Mouse (Mus musculus) hindbrain, postnatal 0 days (tissue): ENCODE results near the gene Pheta2. TPM values are rescaled to one million over a fixed set of nuclear protein-coding genes. Genes with fewer than 3 reads are reported as not detected.
"Not testable (repeated sequence)": the region's sequence is repeated elsewhere in the genome, so short reads cannot be mapped to it uniquely, and the experiment has no call there.

ENCODE experiments used
- ATAC-seq: fragments of 200-750 bp; cut with Nextera tagmentation; 2 replicates; pipeline ENCODE4 v1.8.0; 2017; ENCODE audit warnings: mild to moderate bottlenecking, moderate TSS enrichment, moderate library complexity
- DNase-seq: peaks from one replicate; pipeline ENCODE4 v3.0.0-alpha.2; 2015; ENCODE audit warnings: low spot score
- H3K27ac ChIP-seq: fragments of 300-500 bp; sonication (generic); 2 replicates; pipeline ENCODE4 v1.5.1; 2014; ENCODE audit warnings: mild to moderate bottlenecking
- H3K27me3 ChIP-seq: fragments of 300-500 bp; sonication (generic); 2 replicates; pipeline ENCODE4 v1.6.1; 2014; ENCODE audit warnings: low read length, mixed read lengths; ENCODE audit not compliant: insufficient read depth
- H3K36me3 ChIP-seq: fragments of 300-500 bp; sonication (generic); 2 replicates; pipeline ENCODE4 v1.6.1; 2014; ENCODE audit warnings: low read length, mixed read lengths; ENCODE audit not compliant: insufficient read depth
- H3K4me1 ChIP-seq: fragments of 300-500 bp; sonication (generic); 2 replicates; pipeline ENCODE4 v1.6.1; 2014; ENCODE audit warnings: antibody characterized with exemption, low read length, mixed read lengths; ENCODE audit not compliant: insufficient read depth
- H3K4me2 ChIP-seq: fragments of 300-500 bp; sonication (generic); 2 replicates; pipeline ENCODE4 v1.6.1; 2014; ENCODE audit warnings: low read depth, mild to moderate bottlenecking, low read length, moderate library complexity, mixed read lengths
- H3K4me3 ChIP-seq: fragments of 300-500 bp; sonication (generic); 2 replicates; pipeline ENCODE4 v1.5.1; 2014; ENCODE audit warnings: low read length
- H3K9ac ChIP-seq: fragments of 300-500 bp; sonication (generic); replicated peaks from 2 replicates; pipeline ENCODE4 v1.6.1; 2014; ENCODE audit warnings: mild to moderate bottlenecking, low read length, moderate library complexity, mixed read lengths
- H3K9me3 ChIP-seq: fragments of 300-500 bp; sonication (generic); 2 replicates; pipeline ENCODE4 v1.6.1; 2016; ENCODE audit warnings: low read length, mixed read lengths
- CTCF ChIP-seq: IDR thresholded peaks from 2 replicates; pipeline ENCODE4 v1.5.1; 2016; ENCODE audit warnings: antibody characterized with exemption, control low read depth, low read depth
- WGBS: fragments of 180-500 bp; shearing (Covaris S2); extraction: QIAGEN DNeasy Blood & Tissue Kit; methylation state at CpG from one replicate; pipeline ENCODE4 v1.1.7; 2014; 5-methylcytosine and 5-hydroxymethylcytosine counted together
- microRNA-seq, 2 experiments: library from miRNA; unstranded; fragments of <30 nt; microRNA quantifications; one replicate each; pipeline ENCODE4; 2016
- polyA plus RNA-seq: library from polyadenylated mRNA; unstranded; fragments of >200 nt; fragmentation: Nextera tagmentation; extraction: Ambion mirVana; gene quantifications from 2 replicates; pipeline ENCODE4 v1.2.1, GENCODE M21; 2015
- total RNA-seq: library from RNA; depleted of rRNA; stranded (reverse); fragments of >200 nt; gene quantifications from 2 replicates; pipeline ENCODE4 v1.2.3, GENCODE M21; 2014; rRNA removed

The Pheta2 gene
- total and polyA plus RNA-seq, 2 experiments from 2014 or later = 1.2 to 1.4 TPM

- 98% methylated on average over 2 of the region's 2 CpGs for WGBS
- Histone ChIP-seq H3K36me3 (no peaks in the 10 kb centered on the region), H3K4me1 (no peaks in the 10 kb centered on the region), H3K4me3 (no peak overlapping the region), H3K27me3 (no peaks in the 10 kb centered on the region), H3K9me3 (no peaks in the 10 kb centered on the region), H3K27ac (no peak overlapping the region), H3K9ac (no peak overlapping the region), H3K4me2 (no peak overlapping the region)
- DNase-seq (no peak), ATAC-seq (no peak)
- TF ChIP-seq CTCF = no peak
Measured at GRCm38 (mm10) chr15:82385729-82386128, 47.0 kb downstream of the Pheta2 start.

- H3K27me3 ChIP-seq, H3K9me3 ChIP-seq, DNase-seq, H3K36me3 ChIP-seq, H3K27ac ChIP-seq, H3K9ac ChIP-seq, H3K4me2 ChIP-seq, H3K4me1 ChIP-seq, H3K4me3 ChIP-seq, ATAC-seq: not testable (repeated sequence)
- WGBS = 97% methylated on average over 10 of the region's 10 CpGs
Measured at GRCm38 (mm10) chr15:82389916-82390315, 51.2 kb downstream of the Pheta2 start.

DNA sequence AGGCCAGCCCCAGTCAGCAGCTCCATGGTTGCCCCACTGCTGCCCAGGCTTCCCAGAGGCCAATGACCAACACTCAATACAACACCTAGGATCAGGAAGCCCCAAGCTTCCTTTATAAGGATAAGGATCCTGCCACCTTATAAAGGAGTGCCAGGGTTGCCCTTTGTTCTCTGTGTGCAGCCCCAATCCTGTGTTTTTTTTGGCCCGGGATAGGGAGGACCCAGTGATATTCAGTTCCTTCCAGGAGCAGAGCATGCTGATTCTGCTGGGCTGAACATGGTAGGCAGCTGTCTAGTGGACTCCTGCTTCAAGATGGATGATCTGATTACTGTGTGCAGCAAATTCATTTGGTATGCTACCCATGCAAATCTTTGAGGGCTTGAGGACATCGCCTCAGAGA, 55.2 kb downstream of the Pheta2 start, which contains the start of gene Cyp2d11:
Gene Cyp2d11 (minus strand): TSS at position 101 of the 400 bp plus-strand sequence.
- not testable (repeated sequence) for H3K9me3 ChIP-seq, H3K9ac ChIP-seq, H3K36me3 ChIP-seq, H3K4me2 ChIP-seq, H3K27ac ChIP-seq, ATAC-seq, H3K27me3 ChIP-seq, H3K4me1 ChIP-seq, H3K4me3 ChIP-seq, DNase-seq
- WGBS = 83% methylated on average over 2 of the region's 2 CpGs

Small RNA genes lying within 50 kb of the gene (microRNA-seq; reads per million reads assigned to microRNA genes)
- 0 reads per million in 2 experiments for gene Mir7684

Other genes with a start within 250 kb of the Pheta2 start
- 15.5 and 16.0 TPM in 2 replicates for gene Ccdc134, start 211.0 kb upstream of the Pheta2 start, total RNA-seq
- 6.4 and 8.4 TPM in 2 replicates for gene Ccdc134, start 211.0 kb upstream of the Pheta2 start, polyA plus RNA-seq
- gene Srebf2, start 191.8 kb upstream of the Pheta2 start, total RNA-seq = 256 and 266 TPM in 2 replicates
- gene Srebf2, start 191.8 kb upstream of the Pheta2 start, polyA plus RNA-seq = 139 and 145 TPM in 2 replicates
- gene Shisa8, start 126.1 kb upstream of the Pheta2 start, total RNA-seq = 34.7 and 36.0 TPM in 2 replicates
- gene Shisa8, start 126.1 kb upstream of the Pheta2 start, polyA plus RNA-seq = 7.5 and 9.2 TPM in 2 replicates
- 0.29 and 5.6 TPM in 2 replicates for gene Tnfrsf13c, start 114.6 kb upstream of the Pheta2 start, total RNA-seq
- gene Tnfrsf13c, start 114.6 kb upstream of the Pheta2 start, polyA plus RNA-seq = 0.34 and 0.42 TPM in 2 replicates
- 15.0 and 16.2 TPM in 2 replicates for gene Cenpm, start 94.2 kb upstream of the Pheta2 start, total RNA-seq
- 23.0 and 27.6 TPM in 2 replicates for gene Cenpm, start 94.2 kb upstream of the Pheta2 start, polyA plus RNA-seq
- gene 1500009C09Rik, start 86.5 kb upstream of the Pheta2 start, total RNA-seq = 116 and 127 TPM in 2 replicates
- gene 1500009C09Rik, start 86.5 kb upstream of the Pheta2 start, polyA plus RNA-seq = 12.5 and 13.9 TPM in 2 replicates
- 393 and 404 TPM in 2 replicates for gene Sept3, start 64.0 kb upstream of the Pheta2 start, total RNA-seq
- gene Sept3, start 64.0 kb upstream of the Pheta2 start, polyA plus RNA-seq = 299 and 320 TPM in 2 replicates
- gene Wbp2nl, start 40.0 kb upstream of the Pheta2 start, total RNA-seq = 1.4 TPM in 1 of 2 replicates, not detected in the other
- gene Wbp2nl, start 40.0 kb upstream of the Pheta2 start, polyA plus RNA-seq = 0.36 TPM in 1 of 2 replicates, not detected in the other
- gene Naga, start within 50 bp of the Pheta2 start, total RNA-seq = 41.6 and 51.1 TPM in 2 replicates
- gene Naga, start within 50 bp of the Pheta2 start, polyA plus RNA-seq = 36.9 and 37.2 TPM in 2 replicates
- 288 and 293 TPM in 2 replicates for gene Smdt1, start within 50 bp of the Pheta2 start, total RNA-seq
- gene Smdt1, start within 50 bp of the Pheta2 start, polyA plus RNA-seq = 392 and 401 TPM in 2 replicates
- 194 and 224 TPM in 2 replicates for gene Ndufa6, start 15.4 kb downstream of the Pheta2 start, total RNA-seq
- gene Ndufa6, start 15.4 kb downstream of the Pheta2 start, polyA plus RNA-seq = 511 and 516 TPM in 2 replicates
- 3.6 and 6.1 TPM in 2 replicates for gene Cyp2d22, start 41.3 kb downstream of the Pheta2 start, total RNA-seq
- 3.7 and 5.1 TPM in 2 replicates for gene Cyp2d22, start 41.3 kb downstream of the Pheta2 start, polyA plus RNA-seq
- not detected in 2 replicates for gene Cyp2d11, start 55.1 kb downstream of the Pheta2 start, total RNA-seq
- not detected in 2 replicates for gene Cyp2d11, start 55.1 kb downstream of the Pheta2 start, polyA plus RNA-seq
- not detected in 2 replicates for gene Cyp2d10, start 68.3 kb downstream of the Pheta2 start, total RNA-seq
- gene Cyp2d10, start 68.3 kb downstream of the Pheta2 start, polyA plus RNA-seq = not detected in 2 replicates
- gene Cyp2d9, start 94.5 kb downstream of the Pheta2 start, total RNA-seq = not detected in 2 replicates
- gene Cyp2d9, start 94.5 kb downstream of the Pheta2 start, polyA plus RNA-seq = not detected in 2 replicates
- not detected in 2 replicates for gene Cyp2d12, start 216.1 kb downstream of the Pheta2 start, total RNA-seq
- gene Cyp2d12, start 216.1 kb downstream of the Pheta2 start, polyA plus RNA-seq = not detected in 2 replicates